ENCODE assay signal across 21 mouse cellular contexts in the genomic region with DNA sequence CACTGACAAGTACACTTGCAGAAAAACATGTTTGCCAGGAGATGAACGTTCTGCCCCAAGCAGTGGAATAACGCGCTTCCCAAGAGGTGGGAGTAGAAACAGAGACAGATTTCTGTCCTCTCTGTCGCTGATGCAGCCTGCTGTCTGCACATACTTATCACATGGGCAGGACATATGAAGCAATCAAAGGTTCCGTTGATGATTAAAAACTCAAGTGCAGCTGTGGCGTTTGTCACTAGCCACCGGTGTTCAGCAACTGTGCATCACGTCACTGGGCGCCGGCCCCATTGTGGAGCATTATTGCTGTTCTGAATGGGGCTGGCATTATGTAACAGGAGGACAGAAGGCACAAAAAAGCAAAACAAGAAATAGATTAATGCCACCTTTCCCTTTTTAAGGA. TPM values are rescaled to one million over a fixed set of nuclear protein-coding genes. Genes with fewer than 3 reads are reported as not detected.
DNase-seq lines count a peak whose midpoint lies in the region; ATAC-seq lines count a peak whose summit lies in the region.
"Had no signal": no experiment of that assay in that cellular context is flagged by ENCODE, and none has a peak within 500 bp of the region (broad histone marks: within the 10 kb centered on the region; RNA-seq: fewer than 3 reads in every experiment).

No protein-coding gene starts in this region.

- H3K4me3 ChIP-seq in heart, embryonic 16.5 days (ENCODE audit: low read length) = no peak overlapping the region
- H3K4me3 ChIP-seq: embryonic facial prominence, embryonic 15.5 days; kidney, embryonic 15.5 days; limb, embryonic 13.5 days; stomach, embryonic 15.5 days had no signal

- ATAC-seq in heart, embryonic 16.5 days (replicated peaks; ENCODE audit: extremely low read depth, insufficient read depth, low FRiP score) = 0 out of 2 replicates have a peak, but pooled peaks have one; percentile 16
- ATAC-seq: hindbrain, postnatal 0 days; intestine, postnatal 0 days had no signal

- no peak for DNase-seq in heart, postnatal 25 days (ENCODE audit: low spot score)
- DNase-seq in lung, postnatal 10 days = peak; percentile 28
- DNase-seq in lung, postnatal 4 days = no peak
- DNase-seq in layer of hippocampus, adult 9-11 months = peak; percentile 68
- DNase-seq in adrenal gland, postnatal 10 days = no peak
- no peak for DNase-seq in urinary bladder, postnatal 25 days (ENCODE audit: low spot score)
- DNase-seq: adrenal gland, postnatal 14 days; cerebellum, adult 11-12 months; cerebellum, postnatal 14 days; lung, postnatal 36 days; right cerebral cortex, postnatal 25 days; thymus, adult 2 months had no signal

- WGBS in heart, embryonic 16.5 days = 32% methylated on average over 10 of the region's 10 CpGs

- 0 out of 2 replicates have a peak overlapping the region, but pooled peaks have one; percentile 32 for H3K9ac ChIP-seq in heart, embryonic 16.5 days (ENCODE audit: low read length)
- H3K9ac ChIP-seq: embryonic facial prominence, embryonic 15.5 days; kidney, embryonic 15.5 days; limb, embryonic 13.5 days; liver, embryonic 14.5 days; stomach, embryonic 15.5 days had no signal

- intact Hi-C loops in heart, postnatal 25 days (cut with DNase I) = no loop called here

- H3K36me3 ChIP-seq in heart, embryonic 16.5 days (ENCODE audit: control insufficient read depth, insufficient read depth) = no peaks in the 10 kb centered on the region
- H3K36me3 ChIP-seq: embryonic facial prominence, embryonic 15.5 days; kidney, embryonic 15.5 days; limb, embryonic 13.5 days; stomach, embryonic 15.5 days had no signal

- no peaks in the 10 kb centered on the region for H3K9me3 ChIP-seq in heart, embryonic 16.5 days (replicated peaks; ENCODE audit: control insufficient read depth, low read length)
- H3K9me3 ChIP-seq: embryonic facial prominence, embryonic 15.5 days; kidney, embryonic 15.5 days; limb, embryonic 13.5 days; stomach, embryonic 15.5 days had no signal

- H3K4me1 ChIP-seq in heart, embryonic 16.5 days (ENCODE audit: control insufficient read depth, insufficient read depth, low read length) = peaks cover 29% of the 10 kb centered on the region
- H3K4me1 ChIP-seq: embryonic facial prominence, embryonic 15.5 days; stomach, embryonic 15.5 days had no signal

- H3K27ac ChIP-seq in heart, embryonic 16.5 days (ENCODE audit: low read length) = no peak overlapping the region
- H3K27ac ChIP-seq: embryonic facial prominence, embryonic 15.5 days; hindbrain, postnatal 0 days; kidney, embryonic 15.5 days; limb, embryonic 13.5 days; liver, embryonic 14.5 days; stomach, embryonic 15.5 days had no signal

- H3K4me2 ChIP-seq in heart, embryonic 16.5 days (ENCODE audit: low read depth, low read length) = peak overlapping the region; percentile 21; the same call in 1 of the 2 replicates
- H3K4me2 ChIP-seq: embryonic facial prominence, embryonic 15.5 days; kidney, embryonic 15.5 days; limb, embryonic 13.5 days; midbrain, embryonic 11.5 days; stomach, embryonic 15.5 days had no signal

- no peaks in the 10 kb centered on the region for H3K27me3 ChIP-seq in heart, embryonic 16.5 days (ENCODE audit: control insufficient read depth, insufficient read depth, low read length)
- H3K27me3 ChIP-seq: embryonic facial prominence, embryonic 15.5 days; limb, embryonic 13.5 days; stomach, embryonic 15.5 days had no signal

RNA-seq across cellular contexts. Expression of a gene that starts 12.0 kb away (rescaled TPM):
- polyA plus RNA-seq in heart, embryonic 16.5 days (2015; fragmentation: Nextera tagmentation; extraction: Ambion mirVana) = 101 and 112 TPM in 2 replicates
- 10 to 100 TPM; 35.8 to 50.2 TPM for total RNA-seq in heart, postnatal 25 days (2021)
- 10 to 100 TPM; 15.7 to 18.6 TPM for total RNA-seq in adrenal gland, postnatal 10 days (2021)

Comparison
In these comparisons a context has a peak if more than half of its experiments do, and no peak if none do; other contexts are left out.
1. DNase-seq: peak in lung, postnatal 10 days (single experiment) and layer of hippocampus, adult 9-11 months (single experiment); none in heart, postnatal 25 days (single experiment), lung, postnatal 4 days (0 of 2), adrenal gland, postnatal 10 days (single experiment) and urinary bladder, postnatal 25 days (single experiment).